Mouse (Mus musculus): ENCODE data around the gene Arhgap30. TPM values are rescaled to one million over a fixed set of nuclear protein-coding genes. Genes with fewer than 3 reads are reported as not detected.

Gene Arhgap30
- polyA plus RNA-seq, 1 experiment from 2014 or later = 0.83 TPM

DNA sequence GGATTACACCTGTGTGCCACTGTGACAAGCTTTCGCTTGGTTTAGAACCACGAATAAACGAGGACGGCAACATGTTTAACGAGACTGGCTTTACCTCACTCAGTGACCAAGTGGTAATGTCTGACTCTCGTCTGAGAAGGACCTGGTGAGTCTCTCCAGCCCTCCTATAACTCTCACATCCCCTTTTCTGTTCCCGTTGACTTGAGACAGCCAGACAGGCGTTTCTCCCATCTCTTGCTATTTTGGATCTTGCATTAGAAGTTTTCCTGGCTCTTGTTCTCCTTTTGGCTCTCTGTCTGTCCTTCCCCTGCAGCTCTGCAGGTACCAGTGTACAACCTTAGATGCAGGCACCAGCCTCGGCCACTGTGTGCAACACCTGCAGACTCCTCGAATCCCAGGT is 62.2 kb downstream of the Arhgap30 start:
- Histone ChIP-seq H3K9me3 (replicated peaks; ENCODE audit: low read length) (no peaks in the 10 kb centered on the region), H3K27ac (no peak overlapping the region), H3K4me3 (replicated peaks; ENCODE audit: low read depth, low read length) (no peak overlapping the region), H3K4me1 (replicated peaks; ENCODE audit: insufficient read depth, low read length) (0 out of 2 replicates have a peak, but pooled peaks cover 8% of the 10 kb centered on the region), H3K9ac (ENCODE audit: low read depth, low read length) (no peak overlapping the region), H3K36me3 (ENCODE audit: insufficient read depth, low read length) (no peaks in the 10 kb centered on the region), H3K27me3 (ENCODE audit: insufficient read depth, low read length) (no peaks in the 10 kb centered on the region), H3K4me2 (ENCODE audit: low read length) (no peak overlapping the region)
- no peak for DNase-seq (ENCODE audit: low spot score)
- 85% methylated on average over 10 of the region's 10 CpGs for WGBS
- no peak for TF ChIP-seq CTCF (IDR thresholded peaks at IDR 0.05; ENCODE audit: low read depth)
- ATAC-seq (replicated peaks; ENCODE audit: low FRiP score, low read depth) = no peak

DNA sequence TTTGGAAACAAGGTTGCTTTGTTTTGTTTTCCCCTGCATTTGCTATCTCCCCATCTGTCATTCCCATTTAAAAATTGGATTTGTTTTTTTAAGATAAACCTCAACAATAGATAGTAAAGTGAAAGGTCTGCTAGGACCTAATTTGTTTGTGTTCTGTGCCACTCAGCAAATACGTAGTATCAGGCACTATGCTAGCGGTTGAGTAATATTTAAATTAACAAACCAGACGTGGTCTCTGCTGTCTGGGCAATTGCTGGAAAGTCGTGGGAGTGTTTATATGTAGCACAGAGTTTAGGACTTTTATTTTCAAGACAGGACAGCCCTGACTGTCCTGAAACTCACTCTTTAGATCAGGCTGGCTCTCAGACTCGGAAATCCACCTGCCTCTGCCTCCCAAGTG is 63.8 kb downstream of the Arhgap30 start:
- no peaks in the 10 kb centered on the region for H3K27me3 ChIP-seq (ENCODE audit: insufficient read depth, low read length)
- no peaks in the 10 kb centered on the region for H3K9me3 ChIP-seq (replicated peaks; ENCODE audit: low read length)
- DNase-seq (ENCODE audit: low spot score) (no peak), ATAC-seq (replicated peaks; ENCODE audit: low FRiP score, low read depth) (no peak)
- no peaks in the 10 kb centered on the region for H3K36me3 ChIP-seq (ENCODE audit: insufficient read depth, low read length)
- H3K9ac ChIP-seq (ENCODE audit: low read depth, low read length) = no peak overlapping the region
- H3K4me1 ChIP-seq (replicated peaks; ENCODE audit: insufficient read depth, low read length) = 0 out of 2 replicates have a peak, but pooled peaks cover 5% of the 10 kb centered on the region
- no peak overlapping the region for H3K4me2 ChIP-seq (ENCODE audit: low read length)
- H3K27ac ChIP-seq = no peak overlapping the region
- 65% methylated on average over 5 of the region's 5 CpGs for WGBS
- TF ChIP-seq CTCF (IDR thresholded peaks at IDR 0.05; ENCODE audit: low read depth) = no peak
- H3K4me3 ChIP-seq (replicated peaks; ENCODE audit: low read depth, low read length) = no peak overlapping the region

DNA sequence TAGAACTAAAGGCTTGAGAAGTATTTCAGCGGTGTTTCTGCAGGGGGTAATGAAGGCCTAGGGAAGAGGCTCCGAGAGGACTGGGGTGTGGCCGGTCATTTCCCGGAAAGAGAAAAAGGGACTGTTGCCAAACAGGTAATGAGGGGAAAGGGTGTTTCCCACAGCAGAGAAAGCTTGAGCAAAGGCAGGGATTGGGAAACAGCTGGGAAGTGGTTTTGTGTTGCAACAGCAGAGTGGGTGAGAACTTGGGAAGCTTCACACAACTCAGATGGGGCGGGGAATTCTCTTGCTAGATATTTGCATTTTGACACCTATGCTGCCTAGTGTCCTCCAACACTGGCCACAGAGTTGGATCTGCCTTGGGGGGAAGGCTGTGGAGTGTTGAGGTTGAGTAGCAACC is 64.2 kb downstream of the Arhgap30 start:
- H3K27ac ChIP-seq = no peak overlapping the region
- H3K9ac ChIP-seq (ENCODE audit: low read depth, low read length) = no peak overlapping the region
- H3K36me3 ChIP-seq (ENCODE audit: insufficient read depth, low read length) = no peaks in the 10 kb centered on the region
- no peaks in the 10 kb centered on the region for H3K9me3 ChIP-seq (replicated peaks; ENCODE audit: low read length)
- H3K4me2 ChIP-seq (ENCODE audit: low read length) = no peak overlapping the region
- H3K4me3 ChIP-seq (replicated peaks; ENCODE audit: low read depth, low read length) = no peak overlapping the region
- 0 out of 2 replicates have a peak, but pooled peaks cover 2% of the 10 kb centered on the region for H3K4me1 ChIP-seq (replicated peaks; ENCODE audit: insufficient read depth, low read length)
- no peaks in the 10 kb centered on the region for H3K27me3 ChIP-seq (ENCODE audit: insufficient read depth, low read length)
- 79% methylated on average over 5 of the region's 5 CpGs for WGBS
- no peak for ATAC-seq (replicated peaks; ENCODE audit: low FRiP score, low read depth)
- no peak for DNase-seq (ENCODE audit: low spot score)
- TF ChIP-seq CTCF (IDR thresholded peaks at IDR 0.05; ENCODE audit: low read depth) = no peak

DNA sequence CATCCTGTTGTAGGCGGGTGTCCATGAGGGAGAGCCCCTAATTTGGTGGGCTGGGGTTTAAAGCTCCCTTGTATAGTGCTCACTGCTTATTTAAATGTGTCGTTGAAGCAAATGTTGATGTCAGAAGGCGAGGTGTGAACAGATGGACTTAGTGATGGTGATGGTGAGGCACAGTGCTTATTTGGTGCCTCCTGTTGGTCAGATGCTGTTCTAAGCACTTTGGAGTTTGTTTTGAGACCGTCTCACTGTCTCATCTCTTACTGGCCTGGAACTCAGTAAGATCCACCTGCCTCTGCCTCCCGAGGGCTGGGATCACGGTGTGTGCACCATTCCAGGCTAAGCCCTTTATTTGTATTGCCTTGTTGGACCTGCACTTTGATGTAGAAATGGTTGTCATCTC is 66.2 kb downstream of the Arhgap30 start:
- no peaks in the 10 kb centered on the region for H3K9me3 ChIP-seq (replicated peaks; ENCODE audit: low read length)
- DNase-seq (ENCODE audit: low spot score) (no peak), ATAC-seq (replicated peaks; ENCODE audit: low FRiP score, low read depth) (no peak)
- H3K4me2 ChIP-seq (ENCODE audit: low read length) = no peak overlapping the region
- no peak overlapping the region for H3K4me3 ChIP-seq (replicated peaks; ENCODE audit: low read depth, low read length)
- peaks cover 4% of the 10 kb centered on the region; the same call in 1 of the 2 replicates for H3K4me1 ChIP-seq (replicated peaks; ENCODE audit: insufficient read depth, low read length)
- 85% methylated on average over 6 of the region's 6 CpGs for WGBS
- no peak overlapping the region for H3K27ac ChIP-seq
- H3K27me3 ChIP-seq (ENCODE audit: insufficient read depth, low read length) = no peaks in the 10 kb centered on the region
- no peak for TF ChIP-seq CTCF (IDR thresholded peaks at IDR 0.05; ENCODE audit: low read depth)
- no peaks in the 10 kb centered on the region for H3K36me3 ChIP-seq (ENCODE audit: insufficient read depth, low read length)
- H3K9ac ChIP-seq (ENCODE audit: low read depth, low read length) = no peak overlapping the region

DNA sequence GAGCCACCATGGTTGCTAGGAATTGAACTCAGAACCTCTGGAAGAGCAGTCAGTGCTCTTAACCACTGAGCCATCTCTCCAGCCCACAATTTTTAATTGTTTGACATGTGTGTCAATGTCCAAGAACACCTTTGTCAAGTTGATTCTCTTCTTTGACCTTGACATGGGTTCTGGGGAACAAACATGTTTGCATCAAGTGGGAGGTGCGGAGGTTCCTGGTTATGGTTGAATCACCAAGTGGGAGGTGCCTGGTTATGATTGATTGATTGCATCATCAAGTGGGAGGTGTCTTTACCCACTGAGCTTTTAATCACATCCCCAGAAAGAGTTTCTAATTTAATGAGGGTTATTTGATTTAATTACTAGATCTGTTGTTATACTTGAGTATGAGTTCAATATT is 68.8 kb downstream of the Arhgap30 start:
- TF ChIP-seq CTCF (IDR thresholded peaks at IDR 0.05; ENCODE audit: low read depth) = no peak
- Histone ChIP-seq H3K27me3 (ENCODE audit: insufficient read depth, low read length) (no peaks in the 10 kb centered on the region), H3K27ac (no peak overlapping the region), H3K4me2 (ENCODE audit: low read length) (no peak overlapping the region), H3K4me1 (replicated peaks; ENCODE audit: insufficient read depth, low read length) (peaks cover 6% of the 10 kb centered on the region; the same call in 1 of the 2 replicates), H3K4me3 (replicated peaks; ENCODE audit: low read depth, low read length) (no peak overlapping the region), H3K36me3 (ENCODE audit: insufficient read depth, low read length) (peaks cover 13% of the 10 kb centered on the region), H3K9ac (ENCODE audit: low read depth, low read length) (no peak overlapping the region), H3K9me3 (replicated peaks; ENCODE audit: low read length) (no peaks in the 10 kb centered on the region)
- 79% methylated on average over 1 of the region's 1 CpGs for WGBS
- ATAC-seq (replicated peaks; ENCODE audit: low FRiP score, low read depth) (no peak), DNase-seq (ENCODE audit: low spot score) (no peak)

DNA sequence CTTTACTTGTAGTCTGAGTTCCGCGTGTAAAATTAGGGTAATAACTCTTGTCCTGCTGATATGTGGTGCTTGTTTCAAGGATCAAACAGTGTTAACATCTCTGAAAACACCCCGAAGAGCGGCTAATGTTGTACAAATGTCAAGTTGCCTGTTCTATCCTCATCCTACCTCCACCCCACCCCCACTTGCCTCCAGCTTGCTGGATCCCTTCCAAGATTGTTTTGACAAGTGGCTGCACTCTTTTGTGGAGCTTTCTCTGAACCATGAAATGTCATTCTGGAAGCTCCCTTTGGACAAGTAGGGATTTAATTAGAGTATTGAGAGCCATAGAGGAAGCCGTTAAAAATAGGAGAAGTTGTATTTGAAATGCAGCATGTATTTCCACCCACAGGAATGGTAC is 71.0 kb downstream of the Arhgap30 start:
- H3K4me1 ChIP-seq (replicated peaks; ENCODE audit: insufficient read depth, low read length) = peaks cover 6% of the 10 kb centered on the region; the same call in 1 of the 2 replicates
- peaks cover 27% of the 10 kb centered on the region for H3K36me3 ChIP-seq (ENCODE audit: insufficient read depth, low read length)
- TF ChIP-seq CTCF (IDR thresholded peaks at IDR 0.05; ENCODE audit: low read depth) = no peak
- no peak overlapping the region for H3K4me2 ChIP-seq (ENCODE audit: low read length)
- no peak overlapping the region for H3K9ac ChIP-seq (ENCODE audit: low read depth, low read length)
- H3K4me3 ChIP-seq (replicated peaks; ENCODE audit: low read depth, low read length) = no peak overlapping the region
- DNase-seq (ENCODE audit: low spot score) (no peak), ATAC-seq (replicated peaks; ENCODE audit: low FRiP score, low read depth) (no peak)
- no peak overlapping the region for H3K27ac ChIP-seq
- no peaks in the 10 kb centered on the region for H3K27me3 ChIP-seq (ENCODE audit: insufficient read depth, low read length)
- H3K9me3 ChIP-seq (replicated peaks; ENCODE audit: low read length) = no peaks in the 10 kb centered on the region
- WGBS = 25% methylated on average over 5 of the region's 5 CpGs

Other genes starting within 250 kb of the Arhgap30 start
- gene Sdhc, start 238.4 kb upstream of the Arhgap30 start, polyA plus RNA-seq (2015; fragmentation: Nextera tagmentation; extraction: Ambion mirVana) = 381 and 403 TPM in 2 replicates
- 0.77 and 1.2 TPM in 2 replicates for gene Mpz, start 238.2 kb upstream of the Arhgap30 start, polyA plus RNA-seq (2015; fragmentation: Nextera tagmentation; extraction: Ambion mirVana)
- gene Pcp4l1, start 192.7 kb upstream of the Arhgap30 start, polyA plus RNA-seq (2015; fragmentation: Nextera tagmentation; extraction: Ambion mirVana) = 8.9 and 9.9 TPM in 2 replicates
- gene Nr1i3, start 175.0 kb upstream of the Arhgap30 start, polyA plus RNA-seq (2015; fragmentation: Nextera tagmentation; extraction: Ambion mirVana) = 1.1 and 1.7 TPM in 2 replicates
- 32.3 and 32.4 TPM in 2 replicates for gene Tomm40l, start 166.4 kb upstream of the Arhgap30 start, polyA plus RNA-seq (2015; fragmentation: Nextera tagmentation; extraction: Ambion mirVana)
- gene Apoa2, start 163.9 kb upstream of the Arhgap30 start, polyA plus RNA-seq (2015; fragmentation: Nextera tagmentation; extraction: Ambion mirVana) = 20.2 and 21.1 TPM in 2 replicates
- gene Fcer1g, start 154.6 kb upstream of the Arhgap30 start, polyA plus RNA-seq (2015; fragmentation: Nextera tagmentation; extraction: Ambion mirVana) = 38.8 and 50.1 TPM in 2 replicates
- gene Adamts4, start 138.5 kb upstream of the Arhgap30 start, polyA plus RNA-seq (2015; fragmentation: Nextera tagmentation; extraction: Ambion mirVana) = 5.2 and 7.0 TPM in 2 replicates
- 375 and 405 TPM in 2 replicates for gene Ndufs2, start 137.6 kb upstream of the Arhgap30 start, polyA plus RNA-seq (2015; fragmentation: Nextera tagmentation; extraction: Ambion mirVana)
- 63.9 and 72.0 TPM in 2 replicates for gene B4galt3, start 118.6 kb upstream of the Arhgap30 start, polyA plus RNA-seq (2015; fragmentation: Nextera tagmentation; extraction: Ambion mirVana)
- gene Ppox, start 107.8 kb upstream of the Arhgap30 start, polyA plus RNA-seq (2015; fragmentation: Nextera tagmentation; extraction: Ambion mirVana) = 46.4 and 48.2 TPM in 2 replicates
- 59.4 and 63.3 TPM in 2 replicates for gene Usp21, start 101.0 kb upstream of the Arhgap30 start, polyA plus RNA-seq (2015; fragmentation: Nextera tagmentation; extraction: Ambion mirVana)
- 133 and 136 TPM in 2 replicates for gene Ufc1, start 93.9 kb upstream of the Arhgap30 start, polyA plus RNA-seq (2015; fragmentation: Nextera tagmentation; extraction: Ambion mirVana)
- gene Dedd, start 59.8 kb upstream of the Arhgap30 start, polyA plus RNA-seq (2015; fragmentation: Nextera tagmentation; extraction: Ambion mirVana) = 43.9 and 46.0 TPM in 2 replicates
- 59.8 and 64.4 TPM in 2 replicates for gene Nit1, start 43.3 kb upstream of the Arhgap30 start, polyA plus RNA-seq (2015; fragmentation: Nextera tagmentation; extraction: Ambion mirVana)
- gene Pfdn2, start 43.3 kb upstream of the Arhgap30 start, polyA plus RNA-seq (2015; fragmentation: Nextera tagmentation; extraction: Ambion mirVana) = 92.1 and 105 TPM in 2 replicates
- gene Klhdc9, start 28.2 kb upstream of the Arhgap30 start, polyA plus RNA-seq (2015; fragmentation: Nextera tagmentation; extraction: Ambion mirVana) = 5.7 and 6.4 TPM in 2 replicates
- gene Nectin4, start 18.9 kb upstream of the Arhgap30 start, polyA plus RNA-seq (2015; fragmentation: Nextera tagmentation; extraction: Ambion mirVana) = 3.7 and 3.8 TPM in 2 replicates
- 64.0 and 73.0 TPM in 2 replicates for gene Usf1, start 22.4 kb downstream of the Arhgap30 start, polyA plus RNA-seq (2015; fragmentation: Nextera tagmentation; extraction: Ambion mirVana)
- 3.6 and 4.8 TPM in 2 replicates for gene Tstd1, start 29.9 kb downstream of the Arhgap30 start, polyA plus RNA-seq (2015; fragmentation: Nextera tagmentation; extraction: Ambion mirVana)
- gene F11r, start 48.6 kb downstream of the Arhgap30 start, polyA plus RNA-seq (2015; fragmentation: Nextera tagmentation; extraction: Ambion mirVana) = 93.0 and 114 TPM in 2 replicates
- 14.8 and 14.9 TPM in 2 replicates for gene Alyref2, start 114.5 kb downstream of the Arhgap30 start, polyA plus RNA-seq (2015; fragmentation: Nextera tagmentation; extraction: Ambion mirVana)
- gene Itln1, start 146.3 kb downstream of the Arhgap30 start, polyA plus RNA-seq (2015; fragmentation: Nextera tagmentation; extraction: Ambion mirVana) = not detected in 2 replicates
- gene Cd244a, start 170.2 kb downstream of the Arhgap30 start, polyA plus RNA-seq (2015; fragmentation: Nextera tagmentation; extraction: Ambion mirVana) = 0.08 and 0.20 TPM in 2 replicates
- 0.17 and 0.24 TPM in 2 replicates for gene Ly9, start 218.5 kb downstream of the Arhgap30 start, polyA plus RNA-seq (2015; fragmentation: Nextera tagmentation; extraction: Ambion mirVana)

Measured in kidney, postnatal 0 days (tissue).